Mouse (Mus musculus) limb, embryonic 14.5 days (tissue): Measurements from ENCODE around the gene Slc35f3. TPM values are rescaled to one million over a fixed set of nuclear protein-coding genes. Genes with fewer than 3 reads are reported as not detected.

Experiments
- ATAC-seq: fragments of 200-750 bp; cut with Nextera tagmentation; 2 replicates; pipeline ENCODE4 v1.8.0; 2017; ENCODE audit warnings: low read depth, moderate number of reproducible peaks, moderate TSS enrichment; ENCODE audit not compliant: low FRiP score
- DNase-seq: peaks from one replicate; pipeline ENCODE4 v3.0.0-alpha.2; 2015; ENCODE audit warnings: low spot score
- H3K27ac ChIP-seq: fragments of 300-500 bp; sonication (generic); replicated peaks from 2 replicates; pipeline ENCODE4 v1.5.1; 2014; ENCODE audit warnings: low read depth, mild to moderate bottlenecking, low read length, moderate library complexity, mixed read lengths
- H3K27me3 ChIP-seq: fragments of 300-500 bp; sonication (generic); 2 replicates; pipeline ENCODE4 v1.6.1; 2014; ENCODE audit warnings: low read length, mixed read lengths; ENCODE audit not compliant: control insufficient read depth, insufficient read depth
- H3K36me3 ChIP-seq: fragments of 300-500 bp; sonication (generic); 2 replicates; pipeline ENCODE4 v1.6.1; 2014; ENCODE audit warnings: mild to moderate bottlenecking, low read length, moderate library complexity, mixed read lengths; ENCODE audit not compliant: control insufficient read depth, insufficient read depth
- H3K4me1 ChIP-seq: fragments of 300-500 bp; sonication (generic); 2 replicates; pipeline ENCODE4 v1.6.1; 2014; ENCODE audit warnings: antibody characterized with exemption, low read length, mixed read lengths; ENCODE audit not compliant: control insufficient read depth, insufficient read depth
- H3K4me2 ChIP-seq: fragments of 300-500 bp; sonication (generic); replicated peaks from 2 replicates; pipeline ENCODE4 v1.6.1; 2014; ENCODE audit warnings: low read depth, mild to moderate bottlenecking, low read length, moderate library complexity; ENCODE audit not compliant: severe bottlenecking
- H3K4me3 ChIP-seq: fragments of 300-500 bp; sonication (generic); replicated peaks from 2 replicates; pipeline ENCODE4 v1.5.1; 2014; ENCODE audit warnings: low read length
- H3K9ac ChIP-seq: fragments of 300-500 bp; sonication (generic); 2 replicates; pipeline ENCODE4 v1.6.1; 2014; ENCODE audit warnings: mild to moderate bottlenecking, low read depth, low read length, moderate library complexity; ENCODE audit not compliant: severe bottlenecking
- H3K9me3 ChIP-seq: fragments of 300-500 bp; sonication (generic); 2 replicates; pipeline ENCODE4 v1.6.1; 2016; ENCODE audit warnings: low read length; ENCODE audit not compliant: control insufficient read depth
- POLR2A ChIP-seq: fragments of 200-500 bp; IDR thresholded peaks from 2 replicates; pipeline ENCODE4 v1.8.0; 2012; ENCODE audit warnings: inconsistent platforms, mild to moderate bottlenecking, moderate library complexity, borderline replicate concordance; ENCODE audit not compliant: insufficient read depth, insufficient read length; ENCODE audit errors: extremely low read depth
- WGBS: fragments of 180-500 bp; shearing (Covaris S2); extraction: QIAGEN DNeasy Blood & Tissue Kit; methylation state at CpG from one replicate; pipeline ENCODE4 v1.1.7; 2014; 5-methylcytosine and 5-hydroxymethylcytosine counted together
- polyA plus RNA-seq, 2 experiments: library from polyadenylated mRNA; depleted of rRNA in 1 of 2; stranded (reverse) in 1 of 2; unstranded in 1 of 2; fragments of >200 nt; fragmentation: Nextera tagmentation in 1 of 2; extraction: Ambion mirVana in 1 of 2; gene quantifications; 2 replicates each; pipeline versions ENCODE4 v1.2.1 to v1.2.3; 2012 to 2014

Gene Slc35f3
- polyA plus RNA-seq, 2 experiments: 1.7 to 1.8 TPM

GRCm38 (mm10) chr8:126275886-126276285 lies 22.5 kb upstream of the Slc35f3 start:
- WGBS: 72% methylated on average over 4 of the region's 4 CpGs

GRCm38 (mm10) chr8:126291951-126292350 lies 6.4 kb upstream of the Slc35f3 start:
- H3K36me3 ChIP-seq: no peaks in the 10 kb centered on the region
- H3K9ac ChIP-seq: no peak overlapping the region
- no peaks in the 10 kb centered on the region for H3K27me3 ChIP-seq
- WGBS: 85% methylated on average over 10 of the region's 10 CpGs
- ATAC-seq (no peak), DNase-seq (no peak)
- no peak overlapping the region for H3K4me2 ChIP-seq
- no peaks in the 10 kb centered on the region for H3K9me3 ChIP-seq
- H3K27ac ChIP-seq: no peak overlapping the region
- no peaks in the 10 kb centered on the region for H3K4me1 ChIP-seq
- H3K4me3 ChIP-seq: no peak overlapping the region
- TF ChIP-seq POLR2A: no peak

More at GRCm38 (mm10) chr8:126275886-126276285, 22.5 kb upstream of the Slc35f3 start:
- no peak overlapping the region for H3K4me3 ChIP-seq
- no peaks in the 10 kb centered on the region for H3K27me3 ChIP-seq
- no peak overlapping the region for H3K27ac ChIP-seq
- no peak overlapping the region for H3K9ac ChIP-seq
- DNase-seq (no peak), ATAC-seq (no peak)
- H3K4me1 ChIP-seq: no peaks in the 10 kb centered on the region
- H3K4me2 ChIP-seq: no peak overlapping the region
- TF ChIP-seq POLR2A: no peak
- H3K36me3 ChIP-seq: no peaks in the 10 kb centered on the region
- no peaks in the 10 kb centered on the region for H3K9me3 ChIP-seq

DNA sequence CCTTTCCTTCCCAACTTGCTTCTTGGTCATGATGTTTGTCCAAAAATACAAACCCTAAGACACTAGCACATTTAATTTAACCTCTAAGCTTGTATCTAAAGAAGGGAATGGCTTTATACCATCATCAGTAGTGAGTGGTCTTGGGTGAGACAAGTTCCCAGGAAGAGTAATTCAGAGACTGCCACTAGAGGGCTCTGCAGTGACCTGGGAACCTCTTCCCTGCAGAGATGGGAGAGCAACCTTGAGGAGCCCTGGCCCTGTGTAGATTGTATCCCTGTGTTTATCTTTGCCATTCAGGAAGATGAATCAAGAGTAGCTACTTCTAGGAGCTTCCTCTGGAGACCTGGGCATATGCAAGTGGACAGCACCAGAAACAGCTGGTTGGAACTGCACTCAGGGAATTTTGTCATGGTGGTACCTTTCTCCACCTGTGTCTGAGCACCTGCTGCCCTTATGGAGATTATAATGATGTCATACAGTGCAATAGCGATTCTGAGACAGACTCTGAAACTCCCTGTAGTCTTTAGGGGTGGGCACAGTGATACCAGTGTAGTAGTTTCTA lies 993 bp upstream of the Slc35f3 start:
- WGBS: 32% methylated on average over 1 of the region's 1 CpGs
- Histone ChIP-seq H3K4me1 (no peaks in the 10 kb centered on the region), H3K27me3 (peaks cover 22% of the 10 kb centered on the region), H3K27ac (no peak overlapping the region), H3K36me3 (no peaks in the 10 kb centered on the region), H3K4me3 (no peak overlapping the region), H3K9ac (no peak overlapping the region), H3K9me3 (no peaks in the 10 kb centered on the region), H3K4me2 (no peak overlapping the region)
- ATAC-seq: no peak
- DNase-seq: peak; percentile 58
- TF ChIP-seq POLR2A: no peak

DNA sequence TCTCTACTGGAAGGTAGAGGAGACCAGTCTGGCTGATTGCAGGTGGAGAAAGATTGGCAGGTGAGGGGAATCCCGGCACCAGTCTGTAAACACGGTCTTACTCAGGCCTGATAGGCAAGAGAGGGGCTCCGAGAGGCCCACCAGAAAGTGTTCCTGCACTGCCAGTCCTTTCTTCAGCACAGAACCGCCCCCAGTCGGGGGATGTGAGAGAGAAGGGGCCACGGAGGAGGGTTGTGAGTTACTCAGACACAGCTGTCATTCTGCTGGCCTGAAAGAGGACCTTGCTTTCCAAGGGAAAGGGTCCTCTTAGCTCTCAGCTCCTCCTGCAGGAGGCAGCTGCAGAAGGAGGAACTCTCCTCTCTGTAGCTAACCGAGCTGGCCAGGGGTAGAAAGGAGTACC lies 975 bp downstream of the Slc35f3 start:
- Histone ChIP-seq H3K4me3 (no peak overlapping the region), H3K4me2 (peak overlapping the region; percentile 95), H3K9ac (no peak overlapping the region), H3K27ac (no peak overlapping the region), H3K36me3 (no peaks in the 10 kb centered on the region), H3K27me3 (peaks cover 22% of the 10 kb centered on the region), H3K9me3 (no peaks in the 10 kb centered on the region), H3K4me1 (no peaks in the 10 kb centered on the region)
- ATAC-seq: 0 out of 2 replicates have a peak, but pooled peaks have one; percentile 23
- WGBS: 25% methylated on average over 7 of the region's 7 CpGs
- no peak for DNase-seq
- no peak for TF ChIP-seq POLR2A

DNA sequence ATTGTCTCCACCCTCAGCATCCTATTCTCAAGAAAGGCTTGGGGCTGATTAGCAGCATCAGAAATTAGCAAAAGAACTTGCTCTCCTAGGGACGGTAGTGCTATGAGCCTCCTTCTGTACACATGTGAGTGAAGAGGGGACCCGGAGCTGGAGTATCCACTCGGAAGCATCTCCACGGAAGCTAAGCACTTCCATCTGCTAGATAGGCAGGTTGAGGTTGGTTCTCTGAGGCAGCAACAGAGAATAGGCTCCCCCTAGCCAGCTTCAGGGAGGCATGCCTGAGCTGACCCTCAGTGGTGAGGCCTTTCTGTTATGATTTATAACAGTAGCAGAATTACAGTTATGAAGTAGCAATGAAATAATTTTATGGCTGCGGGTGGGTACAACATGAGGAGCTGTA lies 2.0 kb downstream of the Slc35f3 start:
- Histone ChIP-seq H3K4me1 (no peaks in the 10 kb centered on the region), H3K9ac (no peak overlapping the region), H3K36me3 (no peaks in the 10 kb centered on the region), H3K4me3 (no peak overlapping the region), H3K4me2 (no peak overlapping the region), H3K9me3 (no peaks in the 10 kb centered on the region), H3K27ac (no peak overlapping the region), H3K27me3 (peaks cover 22% of the 10 kb centered on the region)
- WGBS: 77% methylated on average over 5 of the region's 5 CpGs
- no peak for DNase-seq
- no peak for ATAC-seq
- TF ChIP-seq POLR2A: no peak

- H3K4me1 ChIP-seq: no peaks in the 10 kb centered on the region
- no peaks in the 10 kb centered on the region for H3K36me3 ChIP-seq
- no peak overlapping the region for H3K9ac ChIP-seq
- no peak overlapping the region for H3K27ac ChIP-seq
- DNase-seq (no peak), ATAC-seq (no peak)
- no peak overlapping the region for H3K4me2 ChIP-seq
- no peak for TF ChIP-seq POLR2A
- H3K27me3 ChIP-seq: peaks cover 22% of the 10 kb centered on the region
- no peak overlapping the region for H3K4me3 ChIP-seq
- H3K9me3 ChIP-seq: no peaks in the 10 kb centered on the region
- WGBS: 41% methylated on average over 6 of the region's 6 CpGs
Observed at GRCm38 (mm10) chr8:126301580-126301979, 3.2 kb downstream of the Slc35f3 start.
